Mouse (Mus musculus) myocyte (in vitro differentiated cells): ENCODE measurements at regions not wholly inside any gene's neighbourhood (a gene's known extent, or its start where the extent isn't known, plus 50 kb on each side); places are given as distances from the start of the nearest gene placed in this dataset.

Experiments used
- H3K27me3 ChIP-seq: one replicate; pipeline ENCODE4 v1.6.1; 2011; ENCODE audit not compliant: control insufficient read depth, insufficient read depth, insufficient read length
- H3K36me3 ChIP-seq: one replicate; pipeline ENCODE4 v1.6.1; 2011; ENCODE audit not compliant: control insufficient read depth, insufficient read depth
- H3K4me2 ChIP-seq: one replicate; pipeline ENCODE4 v1.6.1; 2011; ENCODE audit warnings: low read depth, control low read depth
- H3K4me3 ChIP-seq: one replicate; pipeline ENCODE4 v1.5.1; 2011; ENCODE audit warnings: mild to moderate bottlenecking, control low read depth, moderate library complexity
- H3K79me2 ChIP-seq: one replicate; pipeline ENCODE4 v1.6.1; 2011; ENCODE audit not compliant: control insufficient read depth, insufficient read depth
- H3ac ChIP-seq: one replicate; pipeline ENCODE4 v1.6.1; 2011; ENCODE audit not compliant: control insufficient read depth, insufficient read length
- CEBPB ChIP-seq: IDR thresholded peaks from 2 replicates; pipeline ENCODE4 v1.6.1; 2011; ENCODE audit warnings: mild to moderate bottlenecking, moderate library complexity; ENCODE audit not compliant: poor library complexity, insufficient read depth, severe bottlenecking
- E2F4 ChIP-seq: IDR thresholded peaks from one replicate; pipeline ENCODE4 v1.6.1; 2011; ENCODE audit warnings: mild to moderate bottlenecking, control low read depth, moderate library complexity; ENCODE audit not compliant: insufficient read depth
- MAX ChIP-seq: IDR thresholded peaks from one replicate; pipeline ENCODE4 v1.6.1; 2011; ENCODE audit warnings: low read depth, mild to moderate bottlenecking, control low read depth
- MYOD1 ChIP-seq, 3 experiments: IDR thresholded peaks; one replicate each; pipeline ENCODE4 v1.6.1; 2011; ENCODE audit warnings: control low read depth in 2 of 3, low read depth in 2 of 3, mild to moderate bottlenecking in 2 of 3, moderate library complexity in 1 of 3; ENCODE audit not compliant: insufficient read length in 2 of 3, control insufficient read depth in 1 of 3
- MYOG ChIP-seq, 3 experiments: IDR thresholded peaks; one replicate each; pipeline ENCODE4 v1.6.1; 2011; ENCODE audit warnings: control low read depth in 2 of 3, low read depth in 2 of 3, mild to moderate bottlenecking in 2 of 3; ENCODE audit not compliant: insufficient read length in 2 of 3, control insufficient read depth in 1 of 3, insufficient read depth in 1 of 3
- POLR2A ChIP-seq: IDR thresholded peaks from one replicate; pipeline ENCODE4 v1.6.1; 2011; ENCODE audit warnings: low read depth, mild to moderate bottlenecking, control low read depth, moderate library complexity; ENCODE audit not compliant: insufficient read length
- POLR2AphosphoS2 ChIP-seq: IDR thresholded peaks from one replicate; pipeline ENCODE4 v1.6.1; 2011; ENCODE audit warnings: low read depth, control low read depth; ENCODE audit not compliant: insufficient read length
- REST ChIP-seq: IDR thresholded peaks from one replicate; pipeline ENCODE4 v1.6.1; 2011; ENCODE audit warnings: mild to moderate bottlenecking, control low read depth, moderate library complexity; ENCODE audit not compliant: insufficient read depth, insufficient read length
- SRF ChIP-seq: IDR thresholded peaks from one replicate; pipeline ENCODE4 v1.6.1; 2011; ENCODE audit warnings: low read depth; ENCODE audit not compliant: control insufficient read depth, insufficient read length
- TCF12 ChIP-seq: IDR thresholded peaks from one replicate; pipeline ENCODE4 v1.6.1; 2011; ENCODE audit warnings: mild to moderate bottlenecking, control low read depth; ENCODE audit not compliant: poor library complexity, insufficient read depth, severe bottlenecking
- TCF3 ChIP-seq: IDR thresholded peaks from one replicate; pipeline ENCODE4 v1.6.1; 2011; ENCODE audit warnings: low read depth, control low read depth; ENCODE audit not compliant: insufficient read length
- USF1 ChIP-seq: IDR thresholded peaks from one replicate; pipeline ENCODE4 v1.6.1; 2011; ENCODE audit warnings: low read depth, mild to moderate bottlenecking, control low read depth, moderate library complexity

DNA sequence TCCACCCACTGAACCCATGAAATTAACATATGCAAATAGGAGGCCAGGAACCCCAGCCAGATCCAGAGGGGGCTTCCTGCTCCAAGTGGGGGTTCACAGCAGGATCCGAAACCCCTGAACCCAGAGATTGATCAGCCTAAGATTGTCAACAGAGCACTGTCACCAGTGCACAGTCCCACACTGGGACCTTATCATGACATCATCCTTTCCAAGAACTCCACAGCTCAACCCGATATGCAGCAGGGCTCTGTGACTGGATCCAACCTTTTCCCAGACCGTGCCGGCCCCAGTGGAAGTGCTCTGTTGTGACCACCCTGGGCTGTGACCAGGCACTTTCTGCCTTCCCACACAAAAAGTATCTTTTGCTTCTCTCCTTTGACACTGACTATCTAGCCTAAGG is 57.7 kb upstream of the Dio3 start:
- H3K36me3 ChIP-seq: no peaks in the 10 kb centered on the region
- H3K79me2 ChIP-seq: no peaks in the 10 kb centered on the region
- no peak for TF ChIP-seq POLR2A
- peaks cover 34% of the 10 kb centered on the region for H3K27me3 ChIP-seq
- no peak overlapping the region for H3K4me3 ChIP-seq
- no peak overlapping the region for H3ac ChIP-seq
- no peak overlapping the region for H3K4me2 ChIP-seq

DNA sequence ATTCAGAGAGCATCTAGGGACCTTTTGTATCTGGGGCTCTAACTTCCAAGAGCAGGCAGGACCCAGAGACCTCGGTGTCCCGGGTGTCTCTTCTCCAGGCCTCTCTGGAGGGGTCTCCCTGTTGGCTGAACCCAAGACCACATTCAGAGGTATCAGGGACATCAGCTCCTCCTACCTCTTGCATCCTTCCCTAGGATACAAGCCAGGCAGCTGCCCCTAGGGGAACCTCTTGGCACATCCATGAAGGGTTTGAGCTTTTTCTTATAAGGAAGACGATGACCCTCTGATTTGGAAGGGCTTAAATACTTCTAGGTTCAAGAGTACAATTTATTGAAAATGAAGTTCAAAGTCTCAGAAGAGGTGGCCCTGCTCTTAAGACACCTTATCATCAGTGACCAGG is 57.2 kb upstream of the Dio3 start:
- TF ChIP-seq TCF3 (no peak), TCF12 (no peak), REST (no peak), USF1 (no peak), CEBPB (no peak), MYOD1 (IDR thresholded peaks at IDR 0.05; ENCODE audit: control insufficient read depth in 1 of 3, insufficient read length in 2 of 3, low read depth in 2 of 3) (no peak), MYOG (IDR thresholded peaks at IDR 0.05; ENCODE audit: control insufficient read depth in 1 of 3, insufficient read depth in 1 of 3, insufficient read length in 2 of 3, low read depth in 2 of 3) (no peak)

DNA sequence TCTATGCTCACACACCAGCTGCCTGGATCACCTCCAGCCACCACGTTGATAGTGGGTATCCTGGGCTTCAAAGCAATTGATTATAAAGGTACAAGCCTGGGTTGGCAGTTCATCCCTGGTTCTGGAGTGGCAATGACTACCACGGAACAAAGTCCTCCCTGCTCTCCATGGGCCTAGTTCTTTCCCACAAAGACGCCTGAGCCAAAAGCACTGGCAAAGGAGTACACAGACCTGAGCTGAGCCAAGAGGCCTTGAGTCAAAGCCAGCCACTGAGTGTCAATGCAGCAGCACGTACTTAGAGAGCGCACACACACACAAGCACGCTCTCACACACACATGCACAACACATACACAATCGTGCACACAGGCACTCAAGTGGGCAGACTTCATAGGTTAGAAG is 54.6 kb upstream of the Dio3 start:
- TF ChIP-seq CEBPB: no peak
- TF ChIP-seq TCF12: no peak
- no peak for TF ChIP-seq MAX
- TF ChIP-seq MYOD1 (IDR thresholded peaks at IDR 0.05; ENCODE audit: control insufficient read depth in 1 of 3, insufficient read length in 2 of 3, low read depth in 2 of 3): no peak
- TF ChIP-seq POLR2AphosphoS2: no peak
- TF ChIP-seq E2F4: no peak
- no peak for TF ChIP-seq REST
- no peak for TF ChIP-seq POLR2A
- no peak for TF ChIP-seq MYOG (IDR thresholded peaks at IDR 0.05; ENCODE audit: control insufficient read depth in 1 of 3, insufficient read depth in 1 of 3, insufficient read length in 2 of 3, low read depth in 2 of 3)
- no peak for TF ChIP-seq USF1
- no peak for TF ChIP-seq SRF
- no peak for TF ChIP-seq TCF3
- Histone ChIP-seq H3K27me3 (peaks cover 61% of the 10 kb centered on the region), H3ac (no peak overlapping the region), H3K4me2 (no peak overlapping the region), H3K4me3 (no peak overlapping the region), H3K79me2 (no peaks in the 10 kb centered on the region), H3K36me3 (no peaks in the 10 kb centered on the region)

More for the DNA sequence above, 57.2 kb upstream of the Dio3 start:
- H3K4me3 ChIP-seq: no peak overlapping the region
- H3ac ChIP-seq: no peak overlapping the region
- no peak overlapping the region for H3K4me2 ChIP-seq
- no peaks in the 10 kb centered on the region for H3K36me3 ChIP-seq
- no peaks in the 10 kb centered on the region for H3K79me2 ChIP-seq
- H3K27me3 ChIP-seq: peaks cover 38% of the 10 kb centered on the region

DNA sequence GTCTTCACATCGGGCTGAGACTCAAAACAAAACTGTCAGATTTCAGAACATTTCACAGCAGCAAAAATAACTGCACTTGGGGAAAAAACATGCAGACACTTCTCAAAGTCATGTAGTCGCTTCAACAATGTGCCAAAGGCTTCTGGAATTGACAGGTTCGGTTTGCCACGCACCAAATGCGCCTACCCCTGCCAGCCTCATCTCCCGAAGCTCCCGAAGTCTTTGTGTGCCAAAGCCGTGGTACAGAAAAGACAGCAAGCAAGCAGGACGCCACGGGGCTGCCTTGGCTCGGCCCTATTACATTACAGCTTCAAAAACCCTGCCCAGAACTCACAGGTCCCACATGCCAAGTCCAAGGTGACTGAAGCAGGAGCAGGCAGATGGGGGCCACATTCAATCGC is 50.9 kb upstream of the Dio3 start:
- Histone ChIP-seq H3ac (no peak overlapping the region), H3K79me2 (no peaks in the 10 kb centered on the region), H3K27me3 (peaks cover 77% of the 10 kb centered on the region), H3K36me3 (no peaks in the 10 kb centered on the region), H3K4me3 (no peak overlapping the region), H3K4me2 (no peak overlapping the region)
- TF ChIP-seq TCF12 (no peak), CEBPB (no peak), TCF3 (no peak), POLR2A (no peak), REST (no peak), MYOG (IDR thresholded peaks at IDR 0.05; ENCODE audit: control insufficient read depth in 1 of 3, insufficient read depth in 1 of 3, insufficient read length in 2 of 3, low read depth in 2 of 3) (no peak), USF1 (no peak), MYOD1 (IDR thresholded peaks at IDR 0.05; ENCODE audit: control insufficient read depth in 1 of 3, insufficient read length in 2 of 3, low read depth in 2 of 3) (no peak), E2F4 (no peak), POLR2AphosphoS2 (no peak), MAX (no peak), SRF (no peak)
